Mouse (Mus musculus): ENCODE measurements around the gene Elmod2. TPM values are rescaled to one million over a fixed set of nuclear protein-coding genes. Genes with fewer than 3 reads are reported as not detected.

The Elmod2 gene
- polyA plus RNA-seq (2015; fragmentation: Nextera tagmentation; extraction: Ambion mirVana), result 14.5 and 15.3 TPM in 2 replicates

GRCm38 (mm10) chr8:83331899-83332697 lies at the start of gene Elmod2:
Gene Elmod2, minus strand, starts transcription at chr8:83332486.
- Histone ChIP-seq H3K9ac (peak within 1 kb of the TSS; percentile 76), H3K27ac (peak within 1 kb of the TSS; percentile 37; the same call in 1 of the 2 replicates), H3K36me3 (no peaks in the 10 kb centered on the region; the same call in 1 of the 2 replicates), H3K9me3 (no peaks in the 10 kb centered on the region), H3K27me3 (0 out of 2 replicates have a peak, but pooled peaks cover 6% of the 10 kb centered on the region), H3K4me3 (peak within 1 kb of the TSS; percentile 93), H3K4me2 (peak within 1 kb of the TSS; percentile 93), H3K4me1 (peaks cover 3% of the 10 kb centered on the region; the same call in 1 of the 2 replicates)
- ATAC-seq (ENCODE audit: borderline replicate concordance, extremely low read depth, low FRiP score, low TSS enrichment), result peak; percentile 98
- WGBS, result under 1% methylated on average over 85 of the region's 85 CpGs

GRCm38 (mm10) chr8:83381016-83381415 lies 48.7 kb upstream of the Elmod2 start:
- ATAC-seq (ENCODE audit: borderline replicate concordance, extremely low read depth, low FRiP score, low TSS enrichment), result no peak
- Histone ChIP-seq H3K27me3 (no peaks in the 10 kb centered on the region), H3K4me3 (no peak overlapping the region), H3K4me2 (no peak overlapping the region), H3K36me3 (no peaks in the 10 kb centered on the region), H3K4me1 (no peaks in the 10 kb centered on the region), H3K9me3 (no peaks in the 10 kb centered on the region), H3K27ac (no peak overlapping the region), H3K9ac (no peak overlapping the region)
- WGBS, result 77% methylated on average over 2 of the region's 2 CpGs

GRCm38 (mm10) chr8:83380141-83380540 lies 47.9 kb upstream of the Elmod2 start:
- no peaks in the 10 kb centered on the region for H3K9me3 ChIP-seq
- no peak for ATAC-seq (ENCODE audit: borderline replicate concordance, extremely low read depth, low FRiP score, low TSS enrichment)
- WGBS, result 44% methylated on average over 4 of the region's 4 CpGs

GRCm38 (mm10) chr8:83377231-83377630 lies 44.9 kb upstream of the Elmod2 start:
- no peaks in the 10 kb centered on the region for H3K27me3 ChIP-seq
- H3K9ac ChIP-seq, result no peak overlapping the region
- H3K4me3 ChIP-seq, result no peak overlapping the region
- no peak for ATAC-seq (ENCODE audit: borderline replicate concordance, extremely low read depth, low FRiP score, low TSS enrichment)
- H3K27ac ChIP-seq, result no peak overlapping the region
- H3K4me1 ChIP-seq, result no peaks in the 10 kb centered on the region
- no peak overlapping the region for H3K4me2 ChIP-seq
- no peaks in the 10 kb centered on the region for H3K36me3 ChIP-seq
- no peaks in the 10 kb centered on the region for H3K9me3 ChIP-seq

More at GRCm38 (mm10) chr8:83380141-83380540, 47.9 kb upstream of the Elmod2 start:
- Histone ChIP-seq H3K9ac (no peak overlapping the region), H3K4me2 (no peak overlapping the region), H3K36me3 (no peaks in the 10 kb centered on the region), H3K4me3 (no peak overlapping the region), H3K4me1 (no peaks in the 10 kb centered on the region), H3K27me3 (no peaks in the 10 kb centered on the region), H3K27ac (no peak overlapping the region)

GRCm38 (mm10) chr8:83363156-83363769 lies 31.0 kb upstream of the Elmod2 start:
- Histone ChIP-seq H3K4me3 (no peak overlapping the region), H3K27me3 (no peaks in the 10 kb centered on the region), H3K27ac (no peak overlapping the region), H3K9ac (no peak overlapping the region), H3K36me3 (no peaks in the 10 kb centered on the region), H3K4me1 (0 out of 2 replicates have a peak, but pooled peaks cover 7% of the 10 kb centered on the region), H3K4me2 (no peak overlapping the region), H3K9me3 (no peaks in the 10 kb centered on the region)
- WGBS, result 40% methylated on average over 7 of the region's 7 CpGs
- no peak for ATAC-seq (ENCODE audit: borderline replicate concordance, extremely low read depth, low FRiP score, low TSS enrichment)

- H3K4me3 ChIP-seq, result no peak overlapping the region
- H3K4me2 ChIP-seq, result no peak overlapping the region
- no peak overlapping the region for H3K27ac ChIP-seq
- 85% methylated on average over 2 of the region's 2 CpGs for WGBS
- H3K27me3 ChIP-seq, result no peaks in the 10 kb centered on the region
- no peak overlapping the region for H3K9ac ChIP-seq
- H3K4me1 ChIP-seq, result no peaks in the 10 kb centered on the region
- no peak for ATAC-seq (ENCODE audit: borderline replicate concordance, extremely low read depth, low FRiP score, low TSS enrichment)
- H3K36me3 ChIP-seq, result no peaks in the 10 kb centered on the region
- no peaks in the 10 kb centered on the region for H3K9me3 ChIP-seq
These were observed 19.0 kb upstream of the Elmod2 start for GRCm38 (mm10) chr8:83351315-83351714.

- ATAC-seq (ENCODE audit: borderline replicate concordance, extremely low read depth, low FRiP score, low TSS enrichment), result no peak
- H3K9ac ChIP-seq, result no peak within 1 kb of the TSS
- H3K4me3 ChIP-seq, result no peak within 1 kb of the TSS
- H3K4me1 ChIP-seq, result no peaks in the 10 kb centered on the region
- no peak within 1 kb of the TSS for H3K27ac ChIP-seq
- WGBS, result 64% methylated on average over 18 of the region's 18 CpGs
- no peaks in the 10 kb centered on the region for H3K27me3 ChIP-seq
- no peaks in the 10 kb centered on the region for H3K9me3 ChIP-seq
- H3K4me2 ChIP-seq, result no peak within 1 kb of the TSS
- no peaks in the 10 kb centered on the region for H3K36me3 ChIP-seq
These were observed 16.0 kb upstream of the Elmod2 start, which contains the start of gene Mgat4d for GRCm38 (mm10) chr8:83348263-83348662. Gene Mgat4d, plus strand, starts transcription at chr8:83348471.

- H3K4me1 ChIP-seq, result no peaks in the 10 kb centered on the region
- ATAC-seq (ENCODE audit: borderline replicate concordance, extremely low read depth, low FRiP score, low TSS enrichment), result no peak
These were observed 10.4 kb upstream of the Elmod2 start for GRCm38 (mm10) chr8:83342693-83343092.

GRCm38 (mm10) chr8:83342076-83342475 lies 9.8 kb upstream of the Elmod2 start:
- Histone ChIP-seq H3K9ac (no peak overlapping the region), H3K4me3 (no peak overlapping the region), H3K4me2 (no peak overlapping the region), H3K27ac (no peak overlapping the region), H3K27me3 (no peaks in the 10 kb centered on the region), H3K4me1 (no peaks in the 10 kb centered on the region), H3K9me3 (no peaks in the 10 kb centered on the region), H3K36me3 (no peaks in the 10 kb centered on the region)
- ATAC-seq (ENCODE audit: borderline replicate concordance, extremely low read depth, low FRiP score, low TSS enrichment), result peak; percentile 39
- WGBS, result 82% methylated on average over 3 of the region's 3 CpGs

More at GRCm38 (mm10) chr8:83342693-83343092, 10.4 kb upstream of the Elmod2 start:
- H3K9me3 ChIP-seq, result no peaks in the 10 kb centered on the region
- no peak overlapping the region for H3K4me2 ChIP-seq
- no peak overlapping the region for H3K4me3 ChIP-seq
- no peak overlapping the region for H3K9ac ChIP-seq
- H3K36me3 ChIP-seq, result no peaks in the 10 kb centered on the region
- H3K27ac ChIP-seq, result no peak overlapping the region
- no peaks in the 10 kb centered on the region for H3K27me3 ChIP-seq

- Histone ChIP-seq H3K36me3 (no peaks in the 10 kb centered on the region; the same call in 1 of the 2 replicates), H3K9me3 (no peaks in the 10 kb centered on the region), H3K9ac (peak overlapping the region; percentile 30; the same call in 1 of the 2 replicates), H3K27me3 (0 out of 2 replicates have a peak, but pooled peaks cover 6% of the 10 kb centered on the region), H3K27ac (no peak overlapping the region), H3K4me2 (peak overlapping the region; percentile 93), H3K4me3 (peak overlapping the region; percentile 93), H3K4me1 (peaks cover 3% of the 10 kb centered on the region; the same call in 1 of the 2 replicates)
- 0 out of 2 replicates have a peak, but pooled peaks have one; percentile 5 for ATAC-seq (ENCODE audit: borderline replicate concordance, extremely low read depth, low FRiP score, low TSS enrichment)
- WGBS, result 12% methylated on average over 7 of the region's 7 CpGs
These were observed 578 bp upstream of the Elmod2 start for GRCm38 (mm10) chr8:83332864-83333263.

- ATAC-seq (ENCODE audit: borderline replicate concordance, extremely low read depth, low FRiP score, low TSS enrichment), result no peak
- H3K9me3 ChIP-seq, result no peaks in the 10 kb centered on the region
- H3K27me3 ChIP-seq, result 0 out of 2 replicates have a peak, but pooled peaks cover 6% of the 10 kb centered on the region
- no peaks in the 10 kb centered on the region; the same call in 1 of the 2 replicates for H3K36me3 ChIP-seq
- 7% methylated on average over 7 of the region's 7 CpGs for WGBS
- peak overlapping the region; percentile 93 for H3K4me3 ChIP-seq
- peak overlapping the region; percentile 93 for H3K4me2 ChIP-seq
- H3K9ac ChIP-seq, result peak overlapping the region; percentile 76
- peaks cover 3% of the 10 kb centered on the region; the same call in 1 of the 2 replicates for H3K4me1 ChIP-seq
- no peak overlapping the region for H3K27ac ChIP-seq
These were observed 753 bp downstream of the Elmod2 start for GRCm38 (mm10) chr8:83331567-83331898.

- Histone ChIP-seq H3K9me3 (no peaks in the 10 kb centered on the region), H3K27ac (no peak overlapping the region), H3K4me3 (no peak overlapping the region), H3K36me3 (no peaks in the 10 kb centered on the region; the same call in 1 of the 2 replicates), H3K4me1 (peaks cover 2% of the 10 kb centered on the region; the same call in 1 of the 2 replicates), H3K9ac (no peak overlapping the region), H3K27me3 (no peaks in the 10 kb centered on the region), H3K4me2 (no peak overlapping the region)
- 89% methylated on average over 5 of the region's 5 CpGs for WGBS
- ATAC-seq (ENCODE audit: borderline replicate concordance, extremely low read depth, low FRiP score, low TSS enrichment), result no peak
These were observed 4.4 kb downstream of the Elmod2 start for GRCm38 (mm10) chr8:83327889-83328288.
